Mouse (Mus musculus) adrenal gland, postnatal 14 days (tissue): ENCODE results near the gene Pgbd5. TPM values are rescaled to one million over a fixed set of nuclear protein-coding genes. Genes with fewer than 3 reads are reported as not detected.
"Not testable (repeated sequence)": the region's sequence is repeated elsewhere in the genome, so short reads cannot be mapped to it uniquely, and the experiment has no call there.

Experiments
- DNase-seq: peaks from one replicate; pipeline ENCODE4 v3.0.0; 2021; ENCODE audit warnings: mixed read lengths
- total RNA-seq: library from RNA; stranded (reverse); gene quantifications from 2 replicates; pipeline ENCODE4 v1.2.3, GENCODE M21; 2021

Pgbd5 gene
- total RNA-seq, 1 experiment from 2014 or later, result 5.9 TPM

- DNase-seq, result no peak
Measured at GRCm38 (mm10) chr8:124430881-124431280, 8.6 kb downstream of the Pgbd5 start.

GRCm38 (mm10) chr8:124429417-124429816, 10.0 kb downstream of the Pgbd5 start:
- no peak for DNase-seq

- not testable (repeated sequence) for DNase-seq
Measured at GRCm38 (mm10) chr8:124428721-124429120, 10.7 kb downstream of the Pgbd5 start.

GRCm38 (mm10) chr8:124421413-124421812, 18.0 kb downstream of the Pgbd5 start:
- DNase-seq, result peak; percentile 29

GRCm38 (mm10) chr8:124418927-124419326, 20.5 kb downstream of the Pgbd5 start:
- DNase-seq, result no peak

- no peak for DNase-seq
Measured at GRCm38 (mm10) chr8:124418185-124418584, 21.3 kb downstream of the Pgbd5 start.

- no peak for DNase-seq
Measured at GRCm38 (mm10) chr8:124416646-124417045, 22.8 kb downstream of the Pgbd5 start.

GRCm38 (mm10) chr8:124415789-124416188, 23.7 kb downstream of the Pgbd5 start:
- DNase-seq, result no peak

- DNase-seq, result peak; percentile 73
Measured at GRCm38 (mm10) chr8:124415002-124415401, 24.5 kb downstream of the Pgbd5 start.

GRCm38 (mm10) chr8:124413244-124413965, 26.1 kb downstream of the Pgbd5 start:
- DNase-seq, result peak; percentile 25

GRCm38 (mm10) chr8:124412496-124413243, 26.8 kb downstream of the Pgbd5 start:
- no peak for DNase-seq

- peak; percentile 34 for DNase-seq
Measured at GRCm38 (mm10) chr8:124404471-124405260, 34.8 kb downstream of the Pgbd5 start.

GRCm38 (mm10) chr8:124403876-124404275, 35.6 kb downstream of the Pgbd5 start:
- peak; percentile 63 for DNase-seq

GRCm38 (mm10) chr8:124399403-124399861, 40.0 kb downstream of the Pgbd5 start:
- DNase-seq, result no peak

GRCm38 (mm10) chr8:124398843-124399402, 40.5 kb downstream of the Pgbd5 start:
- DNase-seq, result peak; percentile 70

GRCm38 (mm10) chr8:124397321-124398065, 42.0 kb downstream of the Pgbd5 start:
- peak; percentile 82 for DNase-seq

- no peak for DNase-seq
Measured at GRCm38 (mm10) chr8:124396531-124396930, 42.9 kb downstream of the Pgbd5 start.

- DNase-seq, result no peak
Measured at GRCm38 (mm10) chr8:124395392-124395791, 44.1 kb downstream of the Pgbd5 start.

GRCm38 (mm10) chr8:124394951-124395350, 44.5 kb downstream of the Pgbd5 start:
- no peak for DNase-seq

GRCm38 (mm10) chr8:124393927-124394326, 45.5 kb downstream of the Pgbd5 start:
- DNase-seq, result no peak

GRCm38 (mm10) chr8:124393013-124393412, 46.4 kb downstream of the Pgbd5 start:
- no peak for DNase-seq
